Mouse (Mus musculus) ES-E14 (cell line): ENCODE measurements around the gene Cox19.

Source experiments
- CHD2 ChIP-seq: IDR thresholded peaks from 2 replicates; pipeline ENCODE4 v1.6.1; 2014; ENCODE audit warnings: mild to moderate bottlenecking, low read depth, low read length, inconsistent platforms
- MAFK ChIP-seq: IDR thresholded peaks from 2 replicates; pipeline ENCODE4 v1.6.1; 2014; ENCODE audit warnings: mild to moderate bottlenecking, low read depth, low read length, inconsistent platforms; ENCODE audit not compliant: insufficient read depth

DNA sequence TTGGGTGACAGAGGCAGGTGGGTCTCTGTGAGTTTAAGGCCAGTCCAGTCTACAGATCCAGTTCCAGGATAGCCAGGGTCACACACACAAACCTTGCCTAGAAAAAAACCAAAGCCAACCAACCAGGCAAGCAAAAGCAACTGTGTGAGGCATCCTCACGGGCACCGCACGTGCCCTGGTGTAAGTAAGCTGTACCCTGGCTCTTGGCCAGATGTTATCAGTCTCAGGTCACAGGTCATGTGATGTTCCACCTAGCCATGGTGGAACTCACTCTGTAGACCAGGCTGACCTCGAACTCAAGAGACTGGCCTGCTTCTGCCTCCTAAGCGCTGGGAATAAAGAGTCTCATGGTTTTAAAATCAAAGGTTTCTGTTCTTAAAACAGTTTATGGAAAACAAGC lies 8.0 kb upstream of the Cox19 start:
- TF ChIP-seq MAFK (no peak), CHD2 (no peak)
